Comparison of ENCODE assay signal across 23 mouse cellular contexts in the genomic region with DNA sequence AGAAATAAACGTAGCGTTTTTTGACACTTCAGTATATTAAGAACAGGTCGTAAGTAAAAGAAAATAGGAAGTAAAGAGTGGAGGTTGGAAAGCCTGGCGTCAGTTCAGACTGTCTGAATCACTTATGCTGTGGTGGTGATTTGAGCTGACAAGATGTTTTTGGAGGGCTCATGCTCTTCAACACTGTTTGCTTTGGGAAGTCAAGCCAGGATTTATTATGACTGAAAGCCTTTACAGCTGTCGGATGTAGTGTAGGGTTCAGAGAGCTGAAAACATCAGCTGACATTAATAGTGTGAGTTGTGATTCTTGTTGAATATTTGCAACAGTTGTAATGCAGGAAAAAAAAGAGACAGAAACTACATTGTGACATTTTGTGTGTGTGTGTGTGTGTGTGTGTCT.
DNase-seq lines count a peak whose midpoint lies in the region; ATAC-seq and TF ChIP-seq lines count a peak whose summit lies in the region.
"Had no signal": no experiment of that assay in that cellular context is flagged by ENCODE, and none has a peak within 500 bp of the region (broad histone marks: within the 10 kb centered on the region; RNA-seq: fewer than 3 reads in every experiment).

No protein-coding gene starts in this region.

- no peak overlapping the region for H3K27ac ChIP-seq in limb, embryonic 14.5 days (replicated peaks; ENCODE audit: low read depth, low read length)
- H3K27ac ChIP-seq in limb, embryonic 10.5 days, result no peak overlapping the region
- no peak overlapping the region for H3K27ac ChIP-seq in intestine, embryonic 16.5 days (ENCODE audit: low read length)
- H3K27ac ChIP-seq: forebrain, embryonic 15.5 days; heart, embryonic 15.5 days; hindbrain, embryonic 15.5 days; liver, embryonic 15.5 days; midbrain, embryonic 12.5 days had no signal

- TF ChIP-seq POLR2A in limb, embryonic 14.5 days (IDR thresholded peaks at IDR 0.05; ENCODE audit: borderline replicate concordance, extremely low read depth, insufficient read depth, insufficient read length), result no peak

- H3K4me2 ChIP-seq in limb, embryonic 14.5 days (replicated peaks; ENCODE audit: low read depth, low read length, severe bottlenecking), result no peak overlapping the region
- H3K4me2 ChIP-seq in intestine, embryonic 16.5 days (ENCODE audit: low read depth, low read length), result no peak overlapping the region
- H3K4me2 ChIP-seq: forebrain, embryonic 15.5 days; heart, embryonic 15.5 days; hindbrain, embryonic 15.5 days; liver, embryonic 15.5 days; midbrain, embryonic 12.5 days had no signal

- ATAC-seq in limb, embryonic 14.5 days (ENCODE audit: low FRiP score, low read depth), result no peak
- ATAC-seq in intestine, embryonic 16.5 days, result no peak
- ATAC-seq: forebrain, embryonic 15.5 days; Patski had no signal

- H3K36me3 ChIP-seq in limb, embryonic 14.5 days (ENCODE audit: control insufficient read depth, insufficient read depth, low read length), result no peaks in the 10 kb centered on the region
- H3K36me3 ChIP-seq in limb, embryonic 10.5 days, result no peaks in the 10 kb centered on the region
- no peaks in the 10 kb centered on the region for H3K36me3 ChIP-seq in intestine, embryonic 16.5 days (ENCODE audit: control insufficient read depth, insufficient read depth, low read length)
- H3K36me3 ChIP-seq: forebrain, embryonic 15.5 days; G1E; heart, embryonic 15.5 days; hindbrain, embryonic 15.5 days; liver, embryonic 15.5 days; midbrain, embryonic 12.5 days had no signal

- H3K27me3 ChIP-seq in limb, embryonic 14.5 days (ENCODE audit: control insufficient read depth, insufficient read depth, low read length), result no peaks in the 10 kb centered on the region
- H3K27me3 ChIP-seq in limb, embryonic 10.5 days (ENCODE audit: low read depth, poor library complexity, severe bottlenecking), result no peaks in the 10 kb centered on the region
- H3K27me3 ChIP-seq in intestine, embryonic 16.5 days (replicated peaks; ENCODE audit: control insufficient read depth, insufficient read depth, low read length), result no peaks in the 10 kb centered on the region
- H3K27me3 ChIP-seq: CH12.LX; forebrain, embryonic 15.5 days; heart, embryonic 15.5 days; hindbrain, embryonic 15.5 days; liver, embryonic 15.5 days; midbrain, embryonic 12.5 days; Patski had no signal

- H3K4me3 ChIP-seq in limb, embryonic 14.5 days (replicated peaks; ENCODE audit: low read length), result no peak overlapping the region
- no peak overlapping the region for H3K4me3 ChIP-seq in limb, embryonic 10.5 days
- no peak overlapping the region for H3K4me3 ChIP-seq in intestine, embryonic 16.5 days (ENCODE audit: low read length)
- H3K4me3 ChIP-seq: forebrain, embryonic 15.5 days; heart, embryonic 15.5 days; hindbrain, embryonic 15.5 days; liver, embryonic 15.5 days; midbrain, embryonic 12.5 days had no signal

- H3K9me3 ChIP-seq in limb, embryonic 14.5 days (ENCODE audit: control insufficient read depth, low read length), result no peaks in the 10 kb centered on the region
- no peaks in the 10 kb centered on the region for H3K9me3 ChIP-seq in limb, embryonic 10.5 days (replicated peaks)
- no peaks in the 10 kb centered on the region for H3K9me3 ChIP-seq in intestine, embryonic 16.5 days (ENCODE audit: control insufficient read depth, low read length)
- H3K9me3 ChIP-seq: forebrain, embryonic 15.5 days; G1E; heart, embryonic 15.5 days; hindbrain, embryonic 15.5 days; liver, embryonic 15.5 days; midbrain, embryonic 12.5 days had no signal

- no peak overlapping the region for H3K9ac ChIP-seq in limb, embryonic 14.5 days (ENCODE audit: low read depth, low read length, severe bottlenecking)
- H3K9ac ChIP-seq in intestine, embryonic 16.5 days (ENCODE audit: low read depth, low read length), result no peak overlapping the region
- H3K9ac ChIP-seq: forebrain, embryonic 15.5 days; heart, embryonic 15.5 days; hindbrain, embryonic 15.5 days; liver, embryonic 15.5 days; midbrain, embryonic 12.5 days had no signal

- DNase-seq in heart, postnatal 10 days, result peak; percentile 8 to 10
- DNase-seq in heart, postnatal 4 days, result no peak
- peak; percentile 3 for DNase-seq in limb, embryonic 14.5 days (ENCODE audit: low spot score)
- no peak for DNase-seq in limb, embryonic 10.5 days (ENCODE audit: low spot score)
- peak; percentile 2 for DNase-seq in retina, embryonic 14.5 days (ENCODE audit: low spot score)
- DNase-seq in retina, postnatal 1 day, result no peak
- DNase-seq in thymus, postnatal 0 days (ENCODE audit: low spot score), result no peak
- DNase-seq: adrenal gland, adult 2 months; cerebellum, adult 11 months; cerebellum, adult 9-11 months; layer of hippocampus, adult 9-11 months; liver; right cerebral cortex, postnatal 4 days; thymus, postnatal 36 days had no signal

- intact Hi-C loops in heart, postnatal 10 days (cut with DNase I), result no loop called here

- H3K4me1 ChIP-seq in limb, embryonic 14.5 days (ENCODE audit: control insufficient read depth, insufficient read depth, low read length), result no peaks in the 10 kb centered on the region
- no peaks in the 10 kb centered on the region for H3K4me1 ChIP-seq in limb, embryonic 10.5 days
- H3K4me1 ChIP-seq in intestine, embryonic 16.5 days (ENCODE audit: control insufficient read depth, insufficient read depth, low read length), result no peaks in the 10 kb centered on the region
- H3K4me1 ChIP-seq: forebrain, embryonic 15.5 days; heart, embryonic 15.5 days; hindbrain, embryonic 15.5 days; liver, embryonic 15.5 days; midbrain, embryonic 12.5 days had no signal

- WGBS in limb, embryonic 14.5 days, result 63% methylated on average over 5 of the region's 5 CpGs
- 66% methylated on average over 5 of the region's 5 CpGs for WGBS in limb, embryonic 10.5 days
- 52% methylated on average over 5 of the region's 5 CpGs for WGBS in intestine, embryonic 16.5 days

Comparison
In these comparisons a context has a peak if more than half of its experiments do, and no peak if none do; other contexts are left out.
1. DNase-seq: peak in heart, postnatal 10 days (2 of 2), limb, embryonic 14.5 days (single experiment) and retina, embryonic 14.5 days (single experiment); none in heart, postnatal 4 days (single experiment), limb, embryonic 10.5 days (single experiment), retina, postnatal 1 day (single experiment) and thymus, postnatal 0 days (single experiment).